Mouse (Mus musculus) limb, embryonic 14.5 days (tissue): ENCODE measurements around the gene Gm4707. TPM values are rescaled to one million over a fixed set of nuclear protein-coding genes. Genes with fewer than 3 reads are reported as not detected.
A peak's percentile ranks its signal among the peaks of the same experiment; 100 is the strongest.
"Not testable (repeated sequence)": the region's sequence is repeated elsewhere in the genome, so short reads cannot be mapped to it uniquely, and the experiment has no call there.

Source experiments
- ATAC-seq: fragments of 200-750 bp; cut with Nextera tagmentation; 2 replicates; pipeline ENCODE4 v1.8.0; 2017; ENCODE audit warnings: low read depth, moderate number of reproducible peaks, moderate TSS enrichment; ENCODE audit not compliant: low FRiP score
- DNase-seq: peaks from one replicate; pipeline ENCODE4 v3.0.0-alpha.2; 2015; ENCODE audit warnings: low spot score
- H3K27ac ChIP-seq: fragments of 300-500 bp; sonication (generic); replicated peaks from 2 replicates; pipeline ENCODE4 v1.5.1; 2014; ENCODE audit warnings: low read depth, mild to moderate bottlenecking, low read length, moderate library complexity, mixed read lengths
- H3K27me3 ChIP-seq: fragments of 300-500 bp; sonication (generic); 2 replicates; pipeline ENCODE4 v1.6.1; 2014; ENCODE audit warnings: low read length, mixed read lengths; ENCODE audit not compliant: control insufficient read depth, insufficient read depth
- H3K36me3 ChIP-seq: fragments of 300-500 bp; sonication (generic); 2 replicates; pipeline ENCODE4 v1.6.1; 2014; ENCODE audit warnings: mild to moderate bottlenecking, low read length, moderate library complexity, mixed read lengths; ENCODE audit not compliant: control insufficient read depth, insufficient read depth
- H3K4me1 ChIP-seq: fragments of 300-500 bp; sonication (generic); 2 replicates; pipeline ENCODE4 v1.6.1; 2014; ENCODE audit warnings: antibody characterized with exemption, low read length, mixed read lengths; ENCODE audit not compliant: control insufficient read depth, insufficient read depth
- H3K4me2 ChIP-seq: fragments of 300-500 bp; sonication (generic); replicated peaks from 2 replicates; pipeline ENCODE4 v1.6.1; 2014; ENCODE audit warnings: low read depth, mild to moderate bottlenecking, low read length, moderate library complexity; ENCODE audit not compliant: severe bottlenecking
- H3K4me3 ChIP-seq: fragments of 300-500 bp; sonication (generic); replicated peaks from 2 replicates; pipeline ENCODE4 v1.5.1; 2014; ENCODE audit warnings: low read length
- H3K9ac ChIP-seq: fragments of 300-500 bp; sonication (generic); 2 replicates; pipeline ENCODE4 v1.6.1; 2014; ENCODE audit warnings: mild to moderate bottlenecking, low read depth, low read length, moderate library complexity; ENCODE audit not compliant: severe bottlenecking
- H3K9me3 ChIP-seq: fragments of 300-500 bp; sonication (generic); 2 replicates; pipeline ENCODE4 v1.6.1; 2016; ENCODE audit warnings: low read length; ENCODE audit not compliant: control insufficient read depth
- POLR2A ChIP-seq: fragments of 200-500 bp; IDR thresholded peaks from 2 replicates; pipeline ENCODE4 v1.8.0; 2012; ENCODE audit warnings: inconsistent platforms, mild to moderate bottlenecking, moderate library complexity, borderline replicate concordance; ENCODE audit not compliant: insufficient read depth, insufficient read length; ENCODE audit errors: extremely low read depth
- WGBS: fragments of 180-500 bp; shearing (Covaris S2); extraction: QIAGEN DNeasy Blood & Tissue Kit; methylation state at CpG from one replicate; pipeline ENCODE4 v1.1.7; 2014; 5-methylcytosine and 5-hydroxymethylcytosine counted together
- polyA plus RNA-seq, 2 experiments: library from polyadenylated mRNA; depleted of rRNA in 1 of 2; stranded (reverse) in 1 of 2; unstranded in 1 of 2; fragments of >200 nt; fragmentation: Nextera tagmentation in 1 of 2; extraction: Ambion mirVana in 1 of 2; gene quantifications; 2 replicates each; pipeline versions ENCODE4 v1.2.1 to v1.2.3; 2012 to 2014

Gm4707 gene
- polyA plus RNA-seq, 2 experiments, result 1.1 to 2.0 TPM

- no peaks in the 10 kb centered on the region for H3K27me3 ChIP-seq
- peak overlapping the region; percentile 95 for H3K9ac ChIP-seq
- no peaks in the 10 kb centered on the region for H3K36me3 ChIP-seq
- peak overlapping the region; percentile 87 for H3K4me2 ChIP-seq
- 16% methylated on average over 8 of the region's 8 CpGs for WGBS
- H3K4me3 ChIP-seq, result peak overlapping the region; percentile 89
- no peaks in the 10 kb centered on the region for H3K9me3 ChIP-seq
- peaks cover 10% of the 10 kb centered on the region for H3K4me1 ChIP-seq
- ATAC-seq (no peak), DNase-seq (no peak)
- peak overlapping the region; percentile 99 for H3K27ac ChIP-seq
- TF ChIP-seq POLR2A, result no peak
Observed at GRCm38 (mm10) chr17:71474128-71474527, 14.4 kb upstream of the Gm4707 start.

DNA sequence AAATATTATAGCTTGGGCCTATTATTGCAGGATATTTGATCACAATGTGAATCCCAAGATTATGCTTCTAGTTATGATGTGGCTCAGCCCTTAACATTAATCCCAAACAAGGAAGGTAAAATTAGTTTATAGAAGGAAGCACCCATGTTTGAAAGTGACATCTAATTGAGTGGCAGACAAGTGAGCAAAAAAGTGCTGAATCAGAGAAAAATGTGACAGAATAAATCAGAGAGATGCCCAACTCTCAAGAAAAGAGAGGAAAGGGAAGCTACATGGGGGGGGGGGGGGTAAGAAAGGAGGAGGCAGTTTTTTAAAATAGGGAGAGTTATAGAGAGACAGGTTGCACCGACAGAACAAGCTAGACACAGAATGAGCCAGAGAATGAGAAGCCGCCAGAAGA is 11.5 kb upstream of the Gm4707 start:
- Histone ChIP-seq H3K4me1 (peaks cover 6% of the 10 kb centered on the region), H3K9ac (no peak overlapping the region), H3K27me3 (no peaks in the 10 kb centered on the region), H3K4me3 (no peak overlapping the region), H3K4me2 (no peak overlapping the region), H3K36me3 (no peaks in the 10 kb centered on the region), H3K27ac (no peak overlapping the region), H3K9me3 (no peaks in the 10 kb centered on the region)
- WGBS, result 91% methylated on average over 2 of the region's 2 CpGs
- DNase-seq (no peak), ATAC-seq (no peak)
- TF ChIP-seq POLR2A, result no peak

- Histone ChIP-seq H3K4me1 (no peaks in the 10 kb centered on the region), H3K4me3 (no peak overlapping the region), H3K27ac (no peak overlapping the region), H3K27me3 (no peaks in the 10 kb centered on the region), H3K9ac (no peak overlapping the region), H3K9me3 (no peaks in the 10 kb centered on the region), H3K36me3 (peaks cover 41% of the 10 kb centered on the region), H3K4me2 (no peak overlapping the region)
- DNase-seq, result no peak
- WGBS, result 98% methylated on average over 3 of the region's 3 CpGs
- no peak for TF ChIP-seq POLR2A
- no peak for ATAC-seq
Observed at GRCm38 (mm10) chr17:71460312-71460711, 594 bp upstream of the Gm4707 start.

DNA sequence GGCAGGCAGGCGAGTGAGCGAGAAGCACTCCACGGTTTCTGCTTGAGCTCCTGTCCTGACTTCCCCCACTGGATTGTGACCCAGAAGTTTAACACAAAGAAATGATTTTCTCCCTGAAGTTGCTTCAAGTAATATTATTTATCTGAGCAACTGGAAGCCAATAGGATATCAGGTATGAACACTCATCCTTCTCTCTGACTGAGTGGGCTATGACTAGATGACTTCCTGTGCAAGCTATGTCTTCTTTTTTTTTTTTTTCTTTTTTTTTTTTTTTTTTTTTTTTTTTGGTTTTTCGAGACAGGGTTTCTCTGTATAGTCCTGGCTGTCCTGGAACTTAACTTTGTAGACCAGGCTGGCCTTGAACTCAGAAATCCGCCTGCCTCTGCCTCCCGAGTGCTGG is 2.4 kb downstream of the Gm4707 start:
- peaks cover 45% of the 10 kb centered on the region for H3K36me3 ChIP-seq
- H3K4me1 ChIP-seq, result not testable (repeated sequence)
- 98% methylated on average over 6 of the region's 6 CpGs for WGBS

DNA sequence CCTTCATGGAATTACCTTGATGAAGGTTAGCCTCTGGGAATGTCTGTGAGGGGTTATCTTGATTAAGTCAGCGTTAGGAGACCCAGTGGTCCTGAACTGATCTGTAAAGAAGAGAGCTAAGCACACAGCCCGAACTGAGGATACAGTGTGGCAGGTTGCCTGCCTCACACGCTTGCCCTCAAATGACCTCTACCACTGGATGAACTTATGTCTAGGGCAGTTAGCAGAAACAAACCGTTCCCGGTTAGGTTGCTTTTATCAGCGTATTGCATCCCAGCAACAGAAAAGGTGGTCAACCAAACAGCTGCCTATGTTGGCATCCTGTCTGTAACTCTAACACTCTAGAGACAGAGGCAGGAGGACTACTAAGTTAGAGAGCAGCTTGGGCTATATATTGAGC is 14.5 kb downstream of the Gm4707 start:
- Histone ChIP-seq H3K9ac (no peak overlapping the region), H3K27ac (no peak overlapping the region), H3K9me3 (no peaks in the 10 kb centered on the region), H3K4me1 (no peaks in the 10 kb centered on the region), H3K36me3 (peaks cover 32% of the 10 kb centered on the region), H3K4me3 (no peak overlapping the region), H3K4me2 (no peak overlapping the region), H3K27me3 (no peaks in the 10 kb centered on the region)
- no peak for TF ChIP-seq POLR2A
- 94% methylated on average over 6 of the region's 6 CpGs for WGBS
- ATAC-seq, result no peak
- no peak for DNase-seq

More for the DNA sequence above, 2.4 kb downstream of the Gm4707 start:
- H3K4me2 ChIP-seq, H3K27ac ChIP-seq, H3K9me3 ChIP-seq, ATAC-seq, H3K27me3 ChIP-seq, H3K9ac ChIP-seq, H3K4me3 ChIP-seq, DNase-seq: not testable (repeated sequence)

DNA sequence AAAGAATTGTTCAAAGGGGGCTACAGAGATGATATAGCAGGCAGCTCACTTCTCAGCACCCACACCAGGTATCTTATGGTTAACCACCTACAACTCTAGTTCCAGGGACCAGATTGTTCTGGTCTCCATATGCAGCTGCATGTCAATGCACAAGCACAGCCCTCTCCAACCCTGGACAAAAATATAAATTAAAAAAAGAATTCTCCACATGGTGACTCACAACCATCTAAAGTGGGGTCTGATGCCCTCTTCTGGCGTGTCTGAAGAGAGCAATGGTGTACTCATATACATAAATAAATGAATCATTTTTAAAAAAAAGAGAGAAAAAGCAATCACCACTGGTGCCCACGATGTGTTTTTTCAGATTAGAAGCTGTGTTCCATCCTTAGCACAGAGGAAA is 15.0 kb downstream of the Gm4707 start:
- Histone ChIP-seq H3K27me3 (no peaks in the 10 kb centered on the region), H3K36me3 (peaks cover 32% of the 10 kb centered on the region), H3K27ac (no peak overlapping the region), H3K4me3 (no peak overlapping the region), H3K4me2 (no peak overlapping the region), H3K9ac (no peak overlapping the region), H3K9me3 (no peaks in the 10 kb centered on the region), H3K4me1 (no peaks in the 10 kb centered on the region)
- no peak for TF ChIP-seq POLR2A
- DNase-seq (no peak), ATAC-seq (no peak)
- WGBS, result 86% methylated on average over 2 of the region's 2 CpGs
